Mouse (Mus musculus) cerebellum, adult 2 months (tissue): ENCODE data around the gene Htr1b.

Source experiments
- CTCF ChIP-seq: fragments of 200-500 bp; IDR thresholded peaks from 2 replicates; pipeline ENCODE4 v1.5.1; 2011; ENCODE audit warnings: low read depth, mild to moderate bottlenecking, control low read depth, low read length, moderate library complexity, borderline replicate concordance; ENCODE audit not compliant: insufficient read depth
- POLR2A ChIP-seq: fragments of 200-500 bp; IDR thresholded peaks from 2 replicates; pipeline ENCODE4 v1.6.1; 2011; ENCODE audit warnings: low read length, control low read depth, borderline replicate concordance; ENCODE audit not compliant: insufficient read depth

DNA sequence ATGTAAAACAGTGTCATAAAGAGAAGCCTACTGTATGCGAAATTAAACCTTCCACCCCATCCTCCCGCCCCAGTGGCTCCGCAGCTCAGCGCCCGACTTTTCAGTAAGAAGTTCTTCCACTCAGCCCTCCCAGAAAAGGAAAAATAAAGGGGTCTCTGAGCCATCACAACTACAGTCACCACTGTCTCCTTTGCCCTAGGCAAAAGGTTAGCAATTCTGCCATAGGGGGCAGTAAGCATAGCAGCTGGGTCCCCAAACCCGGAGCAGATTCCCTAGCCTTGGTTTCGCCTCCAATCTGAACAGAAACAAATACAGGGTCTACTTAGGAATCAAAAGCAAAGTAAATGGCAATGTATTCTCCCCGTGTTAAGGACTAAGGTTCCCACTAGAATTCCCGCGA lies 535 bp upstream of the Htr1b start:
- TF ChIP-seq POLR2A (no peak), CTCF (no peak)
